Mouse (Mus musculus) 416B (cell line): ENCODE data around the gene Dnmt3a.

Experiments
- DNase-seq: peaks from one replicate; pipeline ENCODE4 v3.0.0; 2011; ENCODE audit warnings: low read depth

The Dnmt3a gene

DNA sequence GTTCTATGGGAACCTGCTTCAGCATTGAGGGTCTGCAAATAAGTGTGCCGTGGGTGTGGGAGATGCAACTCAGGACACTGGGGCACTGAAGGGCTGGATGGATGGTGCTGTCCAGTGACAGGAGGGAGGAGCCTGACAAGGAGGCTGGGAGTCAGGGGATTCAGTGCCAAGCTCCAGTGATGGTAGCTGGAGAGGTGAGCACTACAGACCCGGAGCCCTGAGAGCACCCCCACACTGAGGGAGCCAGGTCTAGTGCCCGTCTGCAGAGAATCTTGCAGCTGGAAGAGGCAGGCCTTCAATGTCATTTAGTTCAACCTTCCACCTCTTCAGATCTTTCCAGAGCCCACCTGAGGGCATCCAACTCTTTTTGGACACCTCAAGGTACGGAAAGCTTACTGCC is at the start of gene Dnmt3a:
Dnmt3a (plus strand) TSS at position 156 of the 400 bp plus-strand sequence.
- DNase-seq = no peak

- no peak for DNase-seq
Measured at GRCm38 (mm10) chr12:3756216-3756615, 49.6 kb upstream of the Dnmt3a start.

GRCm38 (mm10) chr12:3758127-3758526 is 47.7 kb upstream of the Dnmt3a start:
- no peak for DNase-seq

GRCm38 (mm10) chr12:3759419-3759818 is 46.4 kb upstream of the Dnmt3a start:
- DNase-seq = peak; percentile 86

- no peak for DNase-seq
Measured at GRCm38 (mm10) chr12:3760876-3761590, 44.8 kb upstream of the Dnmt3a start.

GRCm38 (mm10) chr12:3761591-3762295 is 44.1 kb upstream of the Dnmt3a start:
- DNase-seq = no peak

DNA sequence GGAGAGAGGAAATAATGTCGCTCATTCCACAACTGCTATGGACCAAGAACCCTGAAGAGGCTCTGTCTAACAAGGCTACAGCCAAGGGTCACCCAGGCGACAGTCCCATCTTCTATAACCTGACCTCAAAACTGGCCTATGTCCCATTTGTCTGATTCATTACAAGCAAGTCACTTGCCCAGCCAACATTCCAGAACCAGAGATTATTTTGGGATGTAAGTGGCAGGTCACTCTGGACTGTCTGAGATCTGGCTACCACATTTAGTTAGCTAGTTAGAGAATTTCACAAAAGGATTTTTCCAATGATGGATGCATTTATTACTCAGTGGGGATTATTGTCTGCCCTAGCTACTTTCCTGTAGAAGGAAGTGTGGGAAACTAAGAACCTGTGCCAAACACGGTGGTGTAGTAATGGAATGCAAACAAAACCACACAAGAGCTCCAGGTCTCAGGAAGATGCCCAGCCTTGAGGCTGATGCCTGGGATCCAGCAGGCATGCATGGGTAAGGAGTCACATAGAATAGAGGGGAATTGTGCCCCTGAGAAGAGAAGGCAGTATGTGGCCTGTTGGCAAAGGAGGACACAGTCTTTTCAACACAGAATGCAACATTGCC is 41.5 kb upstream of the Dnmt3a start:
- DNase-seq = no peak

DNA sequence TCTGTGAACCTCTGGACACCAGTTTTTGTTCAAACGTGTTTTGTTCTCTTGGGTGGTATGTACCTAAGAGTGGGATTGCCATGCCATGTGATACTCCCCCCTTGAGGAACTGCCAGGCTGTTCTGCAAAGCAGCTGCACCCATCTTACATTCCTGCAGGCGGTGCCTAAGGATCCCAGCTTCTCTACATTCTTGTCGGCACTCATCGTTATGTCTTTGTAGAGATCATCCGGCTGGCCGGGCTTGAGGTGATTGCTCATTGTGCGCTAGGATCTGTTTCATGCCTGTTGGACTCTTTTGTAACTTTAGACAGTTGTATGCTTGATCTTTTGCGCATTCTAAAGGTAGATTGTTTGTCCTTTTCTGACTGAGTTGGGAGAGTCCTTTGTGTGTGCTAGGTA is 38.4 kb upstream of the Dnmt3a start:
- DNase-seq = no peak

DNA sequence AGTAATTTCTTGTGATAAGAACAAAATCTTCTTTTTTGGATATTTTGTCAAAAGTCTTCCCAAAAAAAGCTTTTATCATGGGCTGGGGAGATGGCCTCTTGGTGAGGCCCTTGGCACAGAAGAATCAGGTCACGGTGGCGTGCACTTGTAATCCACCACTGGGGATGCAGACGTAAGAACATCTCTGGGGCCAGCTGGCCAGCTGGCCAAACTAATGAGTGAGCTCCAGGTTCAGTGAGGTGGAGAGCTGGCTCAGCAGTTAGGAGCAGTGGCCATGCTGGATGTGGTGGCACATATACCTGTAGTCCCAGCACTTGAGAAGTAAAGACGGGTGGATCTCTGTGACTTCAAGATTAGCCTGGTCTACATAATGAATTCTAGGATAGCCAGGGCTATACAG is 37.4 kb upstream of the Dnmt3a start:
- DNase-seq = no peak

GRCm38 (mm10) chr12:3770546-3770945 is 35.3 kb upstream of the Dnmt3a start:
- DNase-seq = no peak

DNA sequence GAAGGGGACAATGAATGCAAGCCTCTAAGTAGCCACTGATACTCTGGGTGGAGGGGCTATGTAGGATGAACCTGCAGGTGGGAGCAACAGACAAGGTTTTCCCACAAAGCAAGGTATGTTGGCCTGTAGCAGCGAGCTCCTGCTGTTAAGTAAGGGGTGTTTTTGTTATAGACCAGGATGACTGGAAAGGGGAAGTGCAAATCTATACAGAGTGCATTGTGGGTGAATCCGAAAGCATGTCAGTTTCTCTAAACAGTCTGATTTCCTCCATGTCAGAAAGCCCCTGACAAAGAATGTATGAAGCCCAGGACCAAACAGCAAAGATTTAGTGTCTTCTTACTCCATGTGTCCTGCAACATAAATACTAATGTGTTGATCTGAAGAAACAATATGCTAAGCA is 34.7 kb upstream of the Dnmt3a start:
- no peak for DNase-seq

GRCm38 (mm10) chr12:3773643-3774042 is 32.2 kb upstream of the Dnmt3a start:
- DNase-seq = no peak

DNA sequence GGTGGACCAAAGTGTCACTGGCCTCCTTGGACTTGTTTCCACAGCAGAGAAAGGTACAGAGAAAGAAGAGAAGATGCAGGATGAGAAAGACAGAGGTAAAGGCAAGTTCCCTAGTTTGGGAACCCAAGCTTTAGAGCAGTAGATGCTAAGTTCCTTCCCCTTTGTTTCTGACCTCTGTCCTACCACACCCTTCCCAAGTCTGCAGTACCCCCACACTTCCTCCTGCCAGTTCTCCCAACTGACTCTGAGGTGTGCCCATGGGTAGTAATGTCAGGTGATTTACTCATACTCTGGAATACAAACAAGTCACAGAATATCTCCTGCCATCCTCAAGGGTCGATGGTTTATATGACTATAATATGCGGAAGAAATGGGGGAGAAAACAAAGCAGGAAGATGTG is 29.8 kb upstream of the Dnmt3a start:
- no peak for DNase-seq

- no peak for DNase-seq
Measured at GRCm38 (mm10) chr12:3777682-3778081, 28.1 kb upstream of the Dnmt3a start.

DNA sequence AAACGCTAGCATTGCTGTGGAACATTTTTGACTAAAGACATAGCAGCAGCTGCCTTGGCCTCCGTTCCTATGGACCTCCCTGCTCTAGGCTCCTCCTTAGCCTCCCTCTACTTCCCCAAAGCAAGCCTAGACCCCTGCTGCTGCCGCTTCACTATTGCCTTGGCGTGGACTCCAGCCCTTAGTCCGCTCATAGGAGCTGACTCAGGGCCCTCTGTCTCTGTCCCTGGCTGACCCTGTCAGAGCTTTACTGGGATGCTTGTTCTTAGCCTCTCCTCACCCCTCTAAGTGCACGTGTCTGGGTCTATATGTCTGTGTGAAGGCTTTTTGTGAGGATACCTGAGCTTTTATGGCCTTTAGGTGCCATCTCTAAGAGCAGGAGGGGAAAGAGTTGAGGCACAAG is 27.5 kb upstream of the Dnmt3a start:
- no peak for DNase-seq

DNA sequence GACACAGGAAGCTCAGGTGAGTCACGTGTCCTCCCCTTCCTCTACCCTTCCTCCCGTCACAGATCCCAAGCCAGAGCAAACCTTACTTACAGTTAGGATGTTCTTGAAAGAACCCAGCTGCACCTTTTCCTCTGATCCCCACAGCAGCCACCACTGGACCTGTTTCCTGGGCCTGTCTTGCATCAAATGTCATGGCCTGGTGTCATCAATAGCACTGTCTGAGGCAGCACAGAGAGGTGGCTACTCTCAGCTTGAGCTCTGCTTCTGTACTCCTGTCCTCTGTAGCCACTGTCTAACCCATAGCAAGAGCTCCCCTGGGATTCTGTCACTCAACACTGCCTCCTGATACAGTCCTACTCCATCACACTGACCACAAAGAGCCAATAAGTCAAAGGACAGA is 26.2 kb upstream of the Dnmt3a start:
- no peak for DNase-seq

DNA sequence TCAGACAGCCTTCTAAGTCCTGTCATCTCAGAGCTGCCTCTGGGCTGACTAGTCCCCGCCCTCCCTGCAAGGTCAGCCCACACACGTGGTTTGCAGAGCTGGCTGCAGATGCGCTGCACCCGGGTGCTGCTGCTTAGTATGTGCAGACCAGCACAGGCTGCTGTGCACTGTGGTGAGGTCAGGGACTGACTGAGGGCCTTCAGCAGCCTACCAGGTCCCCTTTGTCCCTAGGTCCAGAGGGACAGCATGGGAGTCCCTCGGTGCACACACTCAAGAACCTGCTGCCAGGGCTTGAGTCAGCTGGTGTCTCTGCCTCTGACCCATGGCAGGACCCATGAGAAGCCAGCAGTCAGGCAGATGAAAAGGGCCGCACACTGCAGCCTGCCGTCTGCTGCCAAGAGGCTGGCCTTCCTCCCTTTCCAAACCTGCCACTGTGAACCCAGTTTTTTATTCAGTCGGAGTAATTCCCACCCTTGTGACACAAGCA is 25.4 kb upstream of the Dnmt3a start:
- DNase-seq = peak; percentile 68

GRCm38 (mm10) chr12:3780931-3781471 is 24.8 kb upstream of the Dnmt3a start:
- peak; percentile 16 for DNase-seq

- DNase-seq = peak; percentile 90
Measured at GRCm38 (mm10) chr12:3781482-3781881, 24.3 kb upstream of the Dnmt3a start.

GRCm38 (mm10) chr12:3783196-3783825 is 22.5 kb upstream of the Dnmt3a start:
- DNase-seq = no peak

- no peak for DNase-seq
Measured at GRCm38 (mm10) chr12:3784258-3784657, 21.5 kb upstream of the Dnmt3a start.

DNA sequence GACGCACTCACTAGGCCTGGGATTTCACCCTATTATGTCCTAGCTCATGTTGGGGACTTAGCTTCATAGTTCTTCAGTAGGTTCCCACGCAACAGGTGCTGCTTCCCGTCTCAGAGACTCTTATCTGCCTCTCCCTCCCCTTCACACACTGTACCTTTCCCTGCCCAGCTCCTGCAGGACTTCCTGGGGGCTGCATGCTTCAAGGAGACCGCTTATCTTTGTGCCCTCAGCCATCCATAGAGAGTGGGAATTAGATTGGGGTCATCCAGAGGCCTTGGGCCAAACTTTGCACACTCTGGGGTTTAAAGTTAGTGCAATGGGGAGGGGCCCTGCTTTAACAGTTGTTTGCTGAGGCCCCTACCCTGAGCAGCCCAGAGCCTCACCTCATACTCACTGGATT is 21.1 kb upstream of the Dnmt3a start:
- DNase-seq = no peak
